Mouse (Mus musculus): Measurements from ENCODE around the gene Hdac4. TPM values are rescaled to one million over a fixed set of nuclear protein-coding genes. Genes with fewer than 3 reads are reported as not detected.

The Hdac4 gene
- polyA plus RNA-seq, 1 experiment from 2014 or later, result 20.8 TPM

DNA sequence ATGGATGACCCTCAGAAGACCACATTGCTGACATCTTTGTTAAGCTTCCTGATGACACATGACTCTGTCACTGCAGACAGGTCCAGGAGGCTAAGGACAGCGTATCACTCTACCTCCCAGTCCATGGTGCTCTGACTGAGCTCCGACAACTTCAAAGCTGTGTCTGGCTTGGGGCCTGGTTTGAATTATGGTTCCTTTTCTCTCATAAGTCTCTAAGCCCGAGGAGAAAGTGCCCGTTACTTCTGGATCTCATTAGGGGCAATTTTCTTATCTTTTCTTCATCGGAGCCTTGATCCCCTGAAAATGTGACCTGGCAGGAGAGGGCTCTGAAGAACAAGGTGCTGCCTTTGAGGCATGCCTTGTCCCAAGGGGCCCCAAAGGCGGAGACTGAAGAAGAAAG, 242.6 kb downstream of the Hdac4 start:
- peak; percentile 72 for DNase-seq (ENCODE audit: low spot score)
- Histone ChIP-seq H3K36me3 (replicated peaks) (peaks cover 93% of the 10 kb centered on the region), H3K27me3 (replicated peaks; ENCODE audit: low read depth, poor library complexity, severe bottlenecking) (no peaks in the 10 kb centered on the region), H3K4me1 (peaks cover 48% of the 10 kb centered on the region), H3K4me3 (no peak overlapping the region), H3K27ac (replicated peaks) (0 out of 2 replicates have a peak overlapping the region, but pooled peaks have one; percentile 61), H3K9me3 (no peaks in the 10 kb centered on the region)
- WGBS, result 41% methylated on average over 6 of the region's 6 CpGs

DNA sequence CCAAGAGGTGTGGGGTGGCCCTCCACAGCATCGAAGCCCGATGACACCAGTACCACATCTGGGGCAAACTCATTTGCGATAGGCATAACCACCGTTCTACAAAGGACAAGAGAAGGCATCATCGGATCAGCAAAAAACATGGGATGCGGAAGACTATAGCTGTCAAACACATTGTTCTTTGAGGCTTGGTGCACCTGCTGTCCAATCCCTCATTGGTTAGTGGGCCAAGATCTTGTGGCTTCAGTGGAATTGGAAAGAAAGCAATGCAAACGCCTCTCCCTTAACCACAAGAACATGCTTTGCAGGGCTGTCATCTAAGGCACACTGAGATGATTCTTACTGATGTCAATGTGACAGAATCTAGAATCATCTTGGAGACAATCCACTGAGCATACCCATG, 248.1 kb downstream of the Hdac4 start:
- WGBS, result 94% methylated on average over 7 of the region's 7 CpGs
- H3K27ac ChIP-seq (replicated peaks), result no peak overlapping the region
- no peaks in the 10 kb centered on the region for H3K9me3 ChIP-seq
- peaks cover 4% of the 10 kb centered on the region; the same call in 1 of the 2 replicates for H3K4me1 ChIP-seq
- H3K4me3 ChIP-seq, result no peak overlapping the region
- no peaks in the 10 kb centered on the region for H3K27me3 ChIP-seq (replicated peaks; ENCODE audit: low read depth, poor library complexity, severe bottlenecking)
- no peak for DNase-seq (ENCODE audit: low spot score)
- peaks cover 95% of the 10 kb centered on the region for H3K36me3 ChIP-seq (replicated peaks)

- Histone ChIP-seq H3K27me3 (replicated peaks; ENCODE audit: low read depth, poor library complexity, severe bottlenecking) (no peaks in the 10 kb centered on the region), H3K9me3 (no peaks in the 10 kb centered on the region), H3K27ac (replicated peaks) (no peak overlapping the region), H3K4me3 (no peak overlapping the region), H3K4me1 (no peaks in the 10 kb centered on the region), H3K36me3 (replicated peaks) (peaks cover 91% of the 10 kb centered on the region)
- no peak for DNase-seq (ENCODE audit: low spot score)
- 86% methylated on average over 2 of the region's 2 CpGs for WGBS
These were observed 252.9 kb downstream of the Hdac4 start for GRCm38 (mm10) chr1:91942583-91942982.

- H3K9me3 ChIP-seq, result no peaks in the 10 kb centered on the region
- no peak for DNase-seq (ENCODE audit: low spot score)
- 69% methylated on average over 3 of the region's 3 CpGs for WGBS
- H3K4me1 ChIP-seq, result no peaks in the 10 kb centered on the region
- H3K27me3 ChIP-seq (replicated peaks; ENCODE audit: low read depth, poor library complexity, severe bottlenecking), result no peaks in the 10 kb centered on the region
- H3K27ac ChIP-seq (replicated peaks), result no peak overlapping the region
- H3K36me3 ChIP-seq (replicated peaks), result peaks cover 91% of the 10 kb centered on the region
- H3K4me3 ChIP-seq, result no peak overlapping the region
These were observed 253.5 kb downstream of the Hdac4 start for GRCm38 (mm10) chr1:91942031-91942430.

- Histone ChIP-seq H3K36me3 (replicated peaks) (peaks cover 83% of the 10 kb centered on the region), H3K27me3 (replicated peaks; ENCODE audit: low read depth, poor library complexity, severe bottlenecking) (no peaks in the 10 kb centered on the region), H3K4me3 (no peak overlapping the region), H3K9me3 (no peaks in the 10 kb centered on the region), H3K27ac (replicated peaks) (no peak overlapping the region), H3K4me1 (no peaks in the 10 kb centered on the region)
- 86% methylated on average over 1 of the region's 1 CpGs for WGBS
- no peak for DNase-seq (ENCODE audit: low spot score)
These were observed 254.4 kb downstream of the Hdac4 start for GRCm38 (mm10) chr1:91941094-91941493.

DNA sequence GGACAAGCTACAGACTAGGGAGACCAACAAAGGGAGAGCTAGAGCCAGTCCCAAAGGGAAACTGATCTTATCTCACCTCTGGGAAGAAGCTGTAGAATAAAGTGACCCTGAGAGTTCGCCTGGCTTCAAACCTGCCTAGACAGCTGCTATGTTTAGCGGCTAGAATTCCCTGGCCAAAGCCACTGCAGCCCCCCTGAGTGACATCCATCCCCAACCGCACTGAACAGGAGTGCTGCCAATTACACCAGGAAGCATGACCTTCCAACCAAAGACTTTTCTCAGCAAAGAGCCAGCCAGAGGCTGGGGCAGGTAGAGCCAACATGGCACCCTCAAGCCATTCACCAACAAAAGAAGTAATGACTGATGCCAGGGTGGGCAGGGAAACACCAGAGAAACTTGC, 260.3 kb downstream of the Hdac4 start:
- DNase-seq (ENCODE audit: low spot score), result no peak
- no peaks in the 10 kb centered on the region for H3K27me3 ChIP-seq (replicated peaks; ENCODE audit: low read depth, poor library complexity, severe bottlenecking)
- H3K4me3 ChIP-seq, result no peak overlapping the region
- WGBS, result 87% methylated on average over 3 of the region's 3 CpGs
- H3K9me3 ChIP-seq, result no peaks in the 10 kb centered on the region
- peaks cover 72% of the 10 kb centered on the region for H3K36me3 ChIP-seq (replicated peaks)
- H3K27ac ChIP-seq (replicated peaks), result no peak overlapping the region
- peaks cover 6% of the 10 kb centered on the region; the same call in 1 of the 2 replicates for H3K4me1 ChIP-seq

DNA sequence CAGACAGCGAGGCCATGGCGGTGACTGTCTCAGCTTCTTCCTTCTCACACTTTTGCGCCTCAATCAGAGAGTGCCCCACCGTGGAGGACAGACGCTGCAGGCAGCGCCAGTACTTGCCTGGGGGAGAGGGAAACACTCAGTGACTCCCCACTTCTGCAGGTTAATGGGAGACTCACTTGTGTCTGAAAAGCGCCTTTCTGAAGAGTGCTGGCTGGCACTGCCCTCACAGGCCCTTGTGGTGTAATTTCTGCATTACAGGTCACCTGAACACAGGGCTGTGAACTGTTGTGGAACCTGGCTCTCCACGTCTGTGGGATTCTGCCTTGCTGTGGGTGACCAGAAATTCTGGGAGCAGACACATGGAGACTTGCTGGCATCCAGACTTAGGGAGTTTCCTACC, 261.8 kb downstream of the Hdac4 start:
- no peak for DNase-seq (ENCODE audit: low spot score)
- Histone ChIP-seq H3K4me1 (peaks cover 6% of the 10 kb centered on the region; the same call in 1 of the 2 replicates), H3K36me3 (replicated peaks) (peaks cover 77% of the 10 kb centered on the region), H3K9me3 (no peaks in the 10 kb centered on the region), H3K27me3 (replicated peaks; ENCODE audit: low read depth, poor library complexity, severe bottlenecking) (no peaks in the 10 kb centered on the region), H3K4me3 (no peak overlapping the region), H3K27ac (replicated peaks) (no peak overlapping the region)
- WGBS, result 89% methylated on average over 8 of the region's 8 CpGs

GRCm38 (mm10) chr1:91932221-91932620, 263.3 kb downstream of the Hdac4 start:
- no peaks in the 10 kb centered on the region for H3K9me3 ChIP-seq
- peaks cover 6% of the 10 kb centered on the region; the same call in 1 of the 2 replicates for H3K4me1 ChIP-seq
- DNase-seq (ENCODE audit: low spot score), result no peak
- no peak overlapping the region for H3K27ac ChIP-seq (replicated peaks)
- H3K4me3 ChIP-seq, result no peak overlapping the region
- peaks cover 72% of the 10 kb centered on the region for H3K36me3 ChIP-seq (replicated peaks)
- H3K27me3 ChIP-seq (replicated peaks; ENCODE audit: low read depth, poor library complexity, severe bottlenecking), result no peaks in the 10 kb centered on the region
- WGBS, result 96% methylated on average over 12 of the region's 12 CpGs

GRCm38 (mm10) chr1:91931786-91932185, 263.7 kb downstream of the Hdac4 start:
- 87% methylated on average over 3 of the region's 3 CpGs for WGBS
- Histone ChIP-seq H3K27ac (replicated peaks) (no peak overlapping the region), H3K4me3 (no peak overlapping the region), H3K9me3 (no peaks in the 10 kb centered on the region), H3K4me1 (peaks cover 6% of the 10 kb centered on the region; the same call in 1 of the 2 replicates), H3K36me3 (replicated peaks) (peaks cover 70% of the 10 kb centered on the region), H3K27me3 (replicated peaks; ENCODE audit: low read depth, poor library complexity, severe bottlenecking) (no peaks in the 10 kb centered on the region)
- no peak for DNase-seq (ENCODE audit: low spot score)

DNA sequence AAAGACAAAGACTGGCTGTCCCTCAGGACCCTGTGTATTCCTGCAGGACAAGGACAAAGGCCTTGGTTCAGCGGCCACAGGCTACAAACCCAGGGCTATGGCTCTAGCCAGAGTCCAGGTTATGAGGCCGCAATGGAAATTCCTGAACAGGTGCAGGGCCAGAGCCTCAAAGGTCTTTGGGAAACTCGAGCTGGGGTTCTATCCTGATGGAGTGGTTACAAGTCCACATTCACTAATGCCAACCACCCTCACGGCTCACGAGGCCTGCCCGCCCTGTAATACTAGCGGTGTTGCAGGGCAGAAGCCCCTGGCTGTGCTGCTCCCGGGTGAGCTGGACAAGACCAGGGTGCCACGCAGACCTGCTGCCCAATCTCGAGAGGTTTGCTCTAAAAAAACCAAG, 264.3 kb downstream of the Hdac4 start:
- Histone ChIP-seq H3K9me3 (no peaks in the 10 kb centered on the region), H3K36me3 (replicated peaks) (peaks cover 70% of the 10 kb centered on the region), H3K27me3 (replicated peaks; ENCODE audit: low read depth, poor library complexity, severe bottlenecking) (no peaks in the 10 kb centered on the region), H3K27ac (replicated peaks) (no peak overlapping the region), H3K4me1 (peaks cover 6% of the 10 kb centered on the region; the same call in 1 of the 2 replicates), H3K4me3 (no peak overlapping the region)
- DNase-seq (ENCODE audit: low spot score), result no peak
- WGBS, result 90% methylated on average over 10 of the region's 10 CpGs

DNA sequence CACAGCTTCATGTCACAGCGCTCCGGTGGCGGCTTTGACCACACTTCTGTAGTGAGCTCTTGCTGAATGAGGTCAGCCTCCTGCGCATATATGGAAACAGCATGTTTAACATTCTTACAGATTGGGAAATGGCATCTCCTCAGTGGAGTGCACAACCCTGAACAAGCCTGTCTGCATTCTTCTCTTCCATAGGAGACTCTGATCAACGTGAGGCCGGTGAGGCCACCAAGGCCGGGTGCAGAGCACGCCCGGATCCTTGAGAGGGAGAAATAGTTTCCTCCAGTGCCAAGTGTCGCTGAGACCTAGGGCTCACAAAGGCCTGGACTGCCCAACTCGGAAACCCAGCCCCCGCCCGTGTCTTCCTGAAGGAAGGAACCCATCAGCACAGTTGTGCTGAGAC, 266.4 kb downstream of the Hdac4 start:
- Histone ChIP-seq H3K9me3 (no peaks in the 10 kb centered on the region), H3K27me3 (replicated peaks; ENCODE audit: low read depth, poor library complexity, severe bottlenecking) (no peaks in the 10 kb centered on the region), H3K4me3 (no peak overlapping the region), H3K27ac (replicated peaks) (no peak overlapping the region), H3K4me1 (no peaks in the 10 kb centered on the region), H3K36me3 (replicated peaks) (peaks cover 51% of the 10 kb centered on the region)
- 89% methylated on average over 13 of the region's 13 CpGs for WGBS
- DNase-seq (ENCODE audit: low spot score), result no peak

GRCm38 (mm10) chr1:91927536-91928315, 267.8 kb downstream of the Hdac4 start:
- H3K4me1 ChIP-seq, result no peaks in the 10 kb centered on the region
- H3K9me3 ChIP-seq, result no peaks in the 10 kb centered on the region
- H3K4me3 ChIP-seq, result no peak overlapping the region
- H3K27me3 ChIP-seq (replicated peaks; ENCODE audit: low read depth, poor library complexity, severe bottlenecking), result no peaks in the 10 kb centered on the region
- peaks cover 38% of the 10 kb centered on the region for H3K36me3 ChIP-seq (replicated peaks)
- H3K27ac ChIP-seq (replicated peaks), result no peak overlapping the region
- DNase-seq (ENCODE audit: low spot score), result no peak
- 88% methylated on average over 10 of the region's 10 CpGs for WGBS

DNA sequence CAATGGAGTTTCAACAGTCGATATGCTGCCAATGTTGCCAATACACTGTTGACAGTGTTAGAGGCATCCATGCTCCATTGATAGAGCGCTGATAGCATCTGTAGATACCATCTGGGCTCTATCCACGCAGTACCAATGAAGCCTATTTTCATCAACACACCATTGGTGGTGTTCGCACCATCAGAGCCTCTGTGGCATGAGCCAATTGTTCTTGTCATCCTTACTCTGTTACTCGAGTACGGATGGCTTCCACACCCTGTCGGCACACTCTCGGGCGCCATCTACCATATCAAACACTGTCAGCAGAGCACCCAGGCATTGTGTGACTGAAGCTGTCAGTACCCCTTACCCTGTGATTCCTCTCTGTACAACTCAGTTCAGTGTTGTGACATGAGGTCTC, 271.9 kb downstream of the Hdac4 start:
- H3K4me1 ChIP-seq, result peaks cover 12% of the 10 kb centered on the region
- no peak overlapping the region for H3K4me3 ChIP-seq
- H3K9me3 ChIP-seq, result no peaks in the 10 kb centered on the region
- WGBS, result 93% methylated on average over 9 of the region's 9 CpGs
- no peak overlapping the region for H3K27ac ChIP-seq (replicated peaks)
- peaks cover 8% of the 10 kb centered on the region for H3K36me3 ChIP-seq (replicated peaks)
- no peak for DNase-seq (ENCODE audit: low spot score)
- H3K27me3 ChIP-seq (replicated peaks; ENCODE audit: low read depth, poor library complexity, severe bottlenecking), result no peaks in the 10 kb centered on the region
